ENCODE assay signal across 16 mouse cellular contexts in the genomic region with DNA sequence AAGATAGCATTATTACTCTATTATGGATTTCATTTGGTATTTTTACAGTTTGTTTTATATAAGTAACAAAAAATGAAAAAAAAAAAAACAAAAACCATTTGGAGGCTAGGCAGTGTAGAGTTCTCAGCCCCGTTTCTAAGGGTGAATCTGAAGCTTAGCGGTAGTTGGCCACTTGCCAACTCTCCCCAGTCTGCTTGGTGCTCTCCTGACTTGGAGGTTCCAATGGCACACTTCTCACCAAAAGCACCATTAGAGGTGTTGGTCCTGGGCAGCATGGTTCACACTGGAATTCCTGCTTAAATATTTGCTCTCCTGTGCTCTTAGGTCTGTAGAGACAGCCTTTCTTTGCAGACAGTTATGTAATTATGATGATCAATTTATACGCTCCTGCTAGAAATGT. TPM values are rescaled to one million over a fixed set of nuclear protein-coding genes. Genes with fewer than 3 reads are reported as not detected.
A peak's percentile ranks its signal among the peaks of the same experiment; 100 is the strongest.
DNase-seq lines count a peak whose midpoint lies in the region; ATAC-seq and TF ChIP-seq lines count a peak whose summit lies in the region.
"Had no signal": no experiment of that assay in that cellular context is flagged by ENCODE, and none has a peak within 500 bp of the region (broad histone marks: within the 10 kb centered on the region; RNA-seq: fewer than 3 reads in every experiment).

No protein-coding gene starts in this region.

- ATAC-seq in frontal cortex, adult (ENCODE audit: low TSS enrichment) = peak; percentile 22
- ATAC-seq: CD4-positive, CD25-positive, alpha-beta regulatory T cell, adult 4 months had no signal

- no peak for DNase-seq in frontal cortex, postnatal 10 days (ENCODE audit: low spot score in 2 of 2)
- DNase-seq in left cerebral cortex, adult 2 months (ENCODE audit: extremely low spot score in 1 of 2, low spot score in 2 of 2) = no peak
- DNase-seq in left cerebral cortex, adult 18-20 months (ENCODE audit: low spot score in 2 of 2) = no peak
- peak; percentile 8 for DNase-seq in NIH3T3 (ENCODE audit: low read depth)
- peak; percentile 42 to 70 for DNase-seq in cerebellum, postnatal 25 days
- no peak for DNase-seq in urinary bladder, postnatal 36 days (ENCODE audit: low spot score in 2 of 2)
- DNase-seq: gastrocnemius, postnatal 10 days; liver; thymus, postnatal 36 days had no signal

- H3K27ac ChIP-seq in left cerebral cortex, adult 2 months = peak overlapping the region; percentile 65
- H3K27ac ChIP-seq: embryonic facial prominence, embryonic 12.5 days; forebrain, embryonic 12.5 days; heart, embryonic 13.5 days; kidney, postnatal 0 days; macrophage had no signal

- no peak overlapping the region for H3K4me3 ChIP-seq in left cerebral cortex, adult 2 months
- H3K4me3 ChIP-seq: embryonic facial prominence, embryonic 12.5 days; forebrain, embryonic 12.5 days; heart, embryonic 13.5 days had no signal

- intact Hi-C loops in left cerebral cortex, adult 2 months (cut with DNase I) = no loop called here

- no peak for TF ChIP-seq CTCF in left cerebral cortex, adult 2 months (IDR thresholded peaks at IDR 0.05)

RNA-seq across cellular contexts. Expression of a gene that starts 8.8 kb away (rescaled TPM):
- 10 to 100 TPM; 36.7 to 37.7 TPM for total RNA-seq in left cerebral cortex, adult 2 months (2021)
- total RNA-seq in left cerebral cortex, adult 18-20 months (2021) = 10 to 100 TPM; 30.2 to 34.8 TPM

RNA-seq across cellular contexts. Expression of a gene that starts 44.2 kb away (rescaled TPM):
- 10 to 100 TPM; 27.0 to 28.2 TPM for total RNA-seq in left cerebral cortex, adult 2 months (2021)
- 10 to 100 TPM; 25.4 to 26.6 TPM for total RNA-seq in left cerebral cortex, adult 18-20 months (2021)

RNA-seq across cellular contexts. Expression of a gene that starts 45.8 kb away (rescaled TPM):
- 1 to 10 TPM; 5.1 to 5.3 TPM for total RNA-seq in left cerebral cortex, adult 2 months (2021)
- total RNA-seq in left cerebral cortex, adult 18-20 months (2021) = 1 to 10 TPM; 3.9 to 5.4 TPM

Comparison
In these comparisons a context has a peak if more than half of its experiments do, and no peak if none do; other contexts are left out.
1. DNase-seq: peak in NIH3T3 (single experiment) and cerebellum, postnatal 25 days (2 of 2); none in frontal cortex, postnatal 10 days (0 of 2), left cerebral cortex, adult 2 months (0 of 2), left cerebral cortex, adult 18-20 months (0 of 2) and urinary bladder, postnatal 36 days (0 of 2).